In genomic region chr11:102089088-102089808, GRCm38 (mm10) we compare ENCODE assay signal across 8 mouse cellular contexts. TPM values are rescaled to one million over a fixed set of nuclear protein-coding genes. Genes with fewer than 3 reads are reported as not detected.
DNase-seq lines count a peak whose midpoint lies in the region; ATAC-seq and TF ChIP-seq lines count a peak whose summit lies in the region.

No protein-coding gene starts in this region.

- H3K27me3 ChIP-seq in forebrain, embryonic 11.5 days (ENCODE audit: control insufficient read depth, insufficient read depth, low read length), result no peaks in the 10 kb centered on the region
- no peaks in the 10 kb centered on the region for H3K27me3 ChIP-seq in lung, postnatal 0 days (replicated peaks; ENCODE audit: insufficient read depth, low read length)

- no peak for TF ChIP-seq EP300 in lung, postnatal 0 days (IDR thresholded peaks at IDR 0.05)

- no peaks in the 10 kb centered on the region for H3K36me3 ChIP-seq in forebrain, embryonic 11.5 days (ENCODE audit: control insufficient read depth, insufficient read depth, low read length)
- no peaks in the 10 kb centered on the region for H3K36me3 ChIP-seq in lung, postnatal 0 days (ENCODE audit: insufficient read depth, low read length)

- peak; percentile 92 for DNase-seq in Muller cell, postnatal 12 days (ENCODE audit: inconsistent ontology term)
- peak; percentile 77 for DNase-seq in c-Kit-positive CD71-negative TER-119-negative erythroid progenitor cells, embryonic 14.5 days (ENCODE audit: low read depth)
- peak; percentile 87 for DNase-seq in forebrain, embryonic 11.5 days (ENCODE audit: low spot score)
- peak; percentile 73 for DNase-seq in heart, postnatal 4 days
- DNase-seq in layer of hippocampus, adult 9-11 months, result peak; percentile 65
- DNase-seq in lung, postnatal 0 days (ENCODE audit: low spot score), result peak; percentile 81
- peak; percentile 94 for DNase-seq in retina, embryonic 14.5 days (ENCODE audit: low spot score)
- no peak for DNase-seq in thymus, adult 18-20 months

- under 1% methylated on average over 20 of the region's 20 CpGs for WGBS in forebrain, embryonic 11.5 days
- under 1% methylated on average over 20 of the region's 20 CpGs for WGBS in lung, postnatal 0 days

- H3K4me3 ChIP-seq in forebrain, embryonic 11.5 days (ENCODE audit: low read depth, low read length), result peak overlapping the region; percentile 73
- H3K4me3 ChIP-seq in lung, postnatal 0 days (ENCODE audit: low read depth, low read length), result peak overlapping the region; percentile 54

- H3K27ac ChIP-seq in forebrain, embryonic 11.5 days (ENCODE audit: low read depth, low read length), result peak overlapping the region; percentile 76
- no peak overlapping the region for H3K27ac ChIP-seq in lung, postnatal 0 days (ENCODE audit: low read length)

- ATAC-seq in forebrain, embryonic 11.5 days (replicated peaks; ENCODE audit: low FRiP score), result peak; percentile 58
- peak; percentile 50 for ATAC-seq in lung, postnatal 0 days

- H3K4me2 ChIP-seq in forebrain, embryonic 11.5 days (ENCODE audit: low read depth, low read length, severe bottlenecking), result peak overlapping the region; percentile 93
- peak overlapping the region; percentile 94 for H3K4me2 ChIP-seq in lung, postnatal 0 days (replicated peaks; ENCODE audit: low read depth, low read length)

- peak overlapping the region; percentile 72 for H3K9ac ChIP-seq in forebrain, embryonic 11.5 days (ENCODE audit: low read length)
- H3K9ac ChIP-seq in lung, postnatal 0 days (replicated peaks; ENCODE audit: low read depth), result no peak overlapping the region

- H3K9me3 ChIP-seq in forebrain, embryonic 11.5 days (ENCODE audit: control insufficient read depth, low read length), result no peaks in the 10 kb centered on the region
- no peaks in the 10 kb centered on the region for H3K9me3 ChIP-seq in lung, postnatal 0 days (ENCODE audit: low read length)

- peaks cover 18% of the 10 kb centered on the region; the same call in 1 of the 2 replicates for H3K4me1 ChIP-seq in forebrain, embryonic 11.5 days (replicated peaks; ENCODE audit: control insufficient read depth, insufficient read depth, low read length)
- H3K4me1 ChIP-seq in lung, postnatal 0 days (ENCODE audit: insufficient read depth, low read depth, low read length), result peaks cover 3% of the 10 kb centered on the region

- peak; percentile 63 for TF ChIP-seq CTCF in lung, postnatal 0 days (IDR thresholded peaks at IDR 0.05)

RNA-seq across cellular contexts. Expression of gene Mpp2, which starts 0.9 kb away (rescaled TPM):
- polyA plus RNA-seq in forebrain, embryonic 11.5 days (2014; fragmentation: Nextera tagmentation; extraction: Ambion mirVana), result 18.2 and 19.6 TPM in 2 replicates
- 1 to 10 TPM; 6.1 to 7.3 TPM for total RNA-seq in heart, postnatal 4 days (2021)
- polyA plus RNA-seq in lung, postnatal 0 days (2015; fragmentation: Nextera tagmentation; extraction: Ambion mirVana), result 3.9 TPM in 2 replicates

RNA-seq across cellular contexts. Expression of gene Ppy, which starts 11.9 kb away (rescaled TPM):
- polyA plus RNA-seq in forebrain, embryonic 11.5 days (2014; fragmentation: Nextera tagmentation; extraction: Ambion mirVana), result not detected in 2 replicates
- total RNA-seq in heart, postnatal 4 days (2021), result not detected
- polyA plus RNA-seq in lung, postnatal 0 days (2015; fragmentation: Nextera tagmentation; extraction: Ambion mirVana), result 2.6 and 4.2 TPM in 2 replicates

RNA-seq across cellular contexts. Expression of gene Pyy, which starts 18.4 kb away (rescaled TPM):
- not detected in 2 replicates for polyA plus RNA-seq in forebrain, embryonic 11.5 days (2014; fragmentation: Nextera tagmentation; extraction: Ambion mirVana)
- not detected for total RNA-seq in heart, postnatal 4 days (2021)
- not detected in 2 replicates for polyA plus RNA-seq in lung, postnatal 0 days (2015; fragmentation: Nextera tagmentation; extraction: Ambion mirVana)

RNA-seq across cellular contexts. Expression of gene Cd300lg, which starts 47.9 kb away (rescaled TPM):
- polyA plus RNA-seq in forebrain, embryonic 11.5 days (2014; fragmentation: Nextera tagmentation; extraction: Ambion mirVana), result 0.20 and 0.37 TPM in 2 replicates
- 10 to 100 TPM; 32.3 to 36.2 TPM for total RNA-seq in heart, postnatal 4 days (2021)
- polyA plus RNA-seq in lung, postnatal 0 days (2015; fragmentation: Nextera tagmentation; extraction: Ambion mirVana), result 2.1 and 2.4 TPM in 2 replicates

RNA-seq across cellular contexts. Expression of gene Nags, which starts 56.1 kb away (rescaled TPM):
- not detected in 2 replicates for polyA plus RNA-seq in forebrain, embryonic 11.5 days (2014; fragmentation: Nextera tagmentation; extraction: Ambion mirVana)
- total RNA-seq in heart, postnatal 4 days (2021), result not detected
- polyA plus RNA-seq in lung, postnatal 0 days (2015; fragmentation: Nextera tagmentation; extraction: Ambion mirVana), result 0.91 and 1.4 TPM in 2 replicates

Comparison
In these comparisons a context has a peak if more than half of its experiments do, and no peak if none do; other contexts are left out.
1. DNase-seq: peak in Muller cell, postnatal 12 days (single experiment), c-Kit-positive CD71-negative TER-119-negative erythroid progenitor cells, embryonic 14.5 days (single experiment), forebrain, embryonic 11.5 days (single experiment), heart, postnatal 4 days (single experiment), layer of hippocampus, adult 9-11 months (single experiment), lung, postnatal 0 days (single experiment) and retina, embryonic 14.5 days (single experiment); none in thymus, adult 18-20 months (0 of 2).